Mouse (Mus musculus): ENCODE measurements around the gene Maf.

Maf gene

DNA sequence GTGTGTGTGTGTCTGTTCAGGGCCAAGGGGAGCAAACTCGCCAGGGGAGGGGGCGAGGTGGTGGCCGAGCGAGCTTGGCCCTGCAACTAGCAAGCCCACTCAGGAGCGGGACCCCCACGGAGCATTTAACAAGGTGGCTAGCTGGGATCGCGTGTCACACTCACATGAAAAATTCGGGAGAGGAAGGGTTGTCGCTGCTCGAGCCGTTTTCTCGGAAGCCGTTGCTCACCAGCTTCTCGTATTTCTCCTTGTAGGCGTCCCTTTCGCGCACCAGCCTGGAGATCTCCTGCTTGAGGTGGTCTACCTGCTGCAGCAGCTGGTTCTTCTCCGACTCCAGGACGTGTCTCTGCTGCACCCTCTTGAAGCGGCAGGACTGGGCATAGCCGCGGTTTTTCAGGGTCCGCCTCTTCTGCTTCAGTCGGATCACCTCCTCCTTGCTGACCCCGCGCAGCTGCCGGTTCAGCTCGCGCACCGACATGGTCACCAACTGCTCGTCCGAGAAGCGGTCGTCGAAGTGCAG lies 1.9 kb downstream of the Maf start:
- DNase-seq (ENCODE audit: low read depth, low spot score), result no peak

DNA sequence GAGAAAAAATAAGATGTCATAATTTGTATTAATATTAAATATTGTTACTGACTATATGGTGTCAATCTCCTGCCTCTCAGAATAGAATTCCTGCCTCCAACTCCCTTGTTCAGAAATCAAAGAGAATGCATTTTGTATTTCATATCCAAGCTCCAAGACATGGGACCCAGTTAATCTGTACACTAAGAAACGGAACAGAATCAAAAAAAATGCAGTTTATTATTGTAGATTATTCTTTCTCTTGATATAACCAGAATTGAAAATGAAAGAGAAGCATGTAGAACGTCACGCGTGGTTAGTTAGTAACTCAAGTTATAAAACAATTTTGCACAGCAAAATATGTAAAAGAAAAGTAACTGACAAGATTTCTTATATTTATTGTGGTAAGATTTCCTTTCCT lies 4.5 kb downstream of the Maf start:
- no peak for DNase-seq (ENCODE audit: low read depth, low spot score)

DNA sequence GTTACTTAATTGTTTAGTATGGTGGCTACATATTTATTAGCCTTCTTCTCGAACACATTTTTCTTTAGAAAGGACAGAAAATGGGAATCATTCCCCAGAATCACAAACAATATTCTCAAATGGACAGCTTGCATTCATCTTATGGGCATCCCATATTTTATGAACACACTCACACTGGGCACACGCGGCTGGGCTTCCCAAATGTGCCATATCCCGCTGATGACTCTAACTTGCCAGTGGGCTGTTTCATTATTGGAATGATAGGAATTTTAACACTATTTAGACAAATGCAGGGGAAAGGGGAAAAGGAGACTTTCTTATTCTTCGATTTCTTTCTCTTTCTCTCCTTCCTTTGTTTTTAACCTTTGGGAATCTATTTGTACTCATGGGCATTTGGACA lies 6.6 kb downstream of the Maf start:
- no peak for DNase-seq (ENCODE audit: low read depth, low spot score)

DNA sequence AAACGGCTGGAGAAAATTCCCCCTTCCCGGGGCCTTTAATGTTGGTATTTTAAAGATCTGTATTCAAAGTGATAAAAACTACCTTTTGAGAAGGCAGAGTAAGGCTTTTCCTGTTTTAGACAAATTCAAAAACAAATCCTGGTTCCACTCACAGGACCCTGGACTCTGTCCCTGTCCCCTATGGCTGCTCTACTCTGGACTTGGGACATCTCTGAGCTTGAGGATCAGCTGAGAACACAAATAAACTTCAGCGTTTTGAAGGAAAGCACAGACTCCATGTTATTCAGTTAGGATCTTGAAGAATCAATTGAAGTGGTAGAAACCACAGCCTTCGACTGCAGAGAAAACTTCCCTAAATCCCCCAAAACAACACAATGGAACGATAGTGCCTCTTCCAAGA lies 8.4 kb downstream of the Maf start:
- no peak for DNase-seq (ENCODE audit: low read depth, low spot score)

DNA sequence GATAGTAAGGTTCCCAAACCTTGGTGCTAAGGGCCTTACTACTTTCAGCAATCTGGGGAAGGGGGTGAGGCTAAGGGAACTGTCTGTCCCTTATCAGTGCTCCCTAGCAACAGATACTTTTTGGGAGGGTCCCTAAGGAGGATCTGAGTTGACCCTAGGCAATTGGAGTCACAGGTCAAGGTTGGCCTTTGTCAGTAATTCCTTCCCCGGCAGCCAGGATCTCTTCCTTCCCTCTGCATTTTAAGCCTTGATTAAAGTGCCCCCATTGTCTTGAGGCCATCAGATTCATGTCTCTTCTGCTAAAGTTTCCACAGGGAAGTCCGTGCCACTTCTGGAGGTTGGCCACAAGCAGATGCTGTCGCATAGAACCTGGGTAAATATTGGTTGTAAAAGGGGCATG lies 10.2 kb downstream of the Maf start:
- no peak for DNase-seq (ENCODE audit: low read depth, low spot score)

DNA sequence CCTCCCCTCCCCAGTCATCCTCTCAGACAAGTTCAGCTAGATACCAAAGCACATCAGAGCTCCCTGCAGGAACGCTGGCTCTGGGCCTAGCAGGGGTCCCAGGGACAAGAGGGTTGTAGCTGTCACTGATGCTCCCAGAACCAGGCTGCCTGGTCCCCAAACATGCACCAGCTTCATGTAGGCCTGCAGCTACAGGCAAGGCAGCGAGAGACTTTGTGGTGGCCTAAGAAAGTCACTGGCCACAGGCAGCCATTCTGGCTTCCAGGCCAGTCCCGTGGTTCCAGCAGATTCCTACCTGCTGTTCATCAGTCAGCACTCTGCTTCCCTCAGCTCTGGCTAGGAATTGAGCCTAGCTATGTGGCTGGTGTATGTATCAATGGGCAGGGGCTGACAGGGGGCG lies 10.9 kb downstream of the Maf start:
- no peak for DNase-seq (ENCODE audit: low read depth, low spot score)

DNA sequence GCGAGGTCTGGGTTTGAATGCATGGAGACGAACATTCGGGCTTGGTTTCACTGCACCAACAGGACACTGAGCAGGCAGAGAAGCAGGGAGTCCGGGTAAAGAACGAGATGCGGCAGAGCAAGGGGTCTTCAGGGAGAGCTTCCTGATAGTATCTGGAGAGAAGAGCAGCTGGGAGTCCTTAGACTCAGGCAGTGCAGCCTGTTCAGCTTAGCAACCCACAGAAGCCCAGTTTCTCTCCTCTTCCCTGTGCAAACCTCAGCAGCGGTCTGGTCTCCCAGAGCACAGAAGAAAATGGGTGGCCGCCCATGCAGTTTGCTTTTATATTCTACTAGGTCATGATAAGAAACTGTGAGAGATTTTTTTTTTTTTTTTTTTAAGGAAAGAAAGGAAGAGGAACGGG lies 20.2 kb downstream of the Maf start:
- DNase-seq (ENCODE audit: low read depth, low spot score), result no peak

DNA sequence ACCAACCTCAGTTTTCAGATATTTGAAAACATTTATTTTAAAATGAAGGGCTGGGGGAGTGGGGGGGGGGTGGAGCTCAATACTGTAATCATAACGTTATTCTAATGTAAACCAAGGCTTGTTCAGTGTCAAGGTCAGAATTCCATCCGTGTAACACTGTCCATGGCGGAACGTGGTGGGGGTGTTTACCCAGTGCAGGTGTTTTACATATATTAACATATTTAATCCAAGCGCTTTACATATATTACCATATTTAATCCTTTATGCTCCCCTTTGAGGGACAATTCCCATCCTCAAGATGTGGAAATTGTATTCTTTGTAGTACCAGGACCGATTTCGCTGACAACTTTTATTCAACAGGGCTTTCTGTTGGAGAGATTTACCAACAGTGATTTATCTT lies 24.3 kb downstream of the Maf start:
- DNase-seq (ENCODE audit: low read depth, low spot score), result no peak

DNA sequence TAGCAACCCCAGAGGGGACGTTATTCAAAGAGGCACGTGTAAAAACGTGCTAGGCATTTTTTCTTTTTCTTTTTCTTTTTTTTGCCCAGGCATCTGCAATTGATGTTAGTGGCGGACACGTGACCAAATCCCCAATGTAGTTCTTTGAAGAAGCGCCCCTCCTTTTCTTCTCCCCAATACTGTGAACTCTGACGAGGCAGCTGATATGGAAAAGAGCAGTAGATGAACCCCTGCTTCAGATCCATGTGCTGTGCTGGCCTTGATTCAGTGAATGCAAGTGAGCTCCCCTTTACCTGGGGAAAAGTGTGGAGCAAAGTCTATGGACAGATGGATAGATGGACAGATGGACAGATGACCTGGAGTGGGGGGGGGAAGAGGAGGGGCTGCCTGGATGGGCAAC lies 28.1 kb downstream of the Maf start:
- DNase-seq (ENCODE audit: low read depth, low spot score), result no peak

DNA sequence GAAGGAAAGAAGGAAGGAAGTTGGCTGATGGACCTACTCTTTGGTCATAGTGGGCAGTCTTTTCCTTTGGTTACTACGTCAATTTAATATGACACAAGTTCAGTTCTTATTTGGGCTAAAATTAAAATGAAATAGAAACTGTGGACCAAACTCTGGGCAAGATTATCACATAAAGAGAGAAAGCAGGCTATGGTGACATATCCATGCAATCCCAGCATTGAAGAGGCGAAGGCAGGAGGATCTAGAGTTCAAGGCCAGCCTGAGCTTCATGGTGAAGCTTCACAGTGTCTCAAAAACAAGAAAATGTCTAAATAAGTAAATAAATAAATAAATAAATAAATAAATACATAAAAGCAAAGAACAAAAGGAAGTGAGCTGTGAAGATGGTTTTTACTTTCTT lies 42.7 kb downstream of the Maf start:
- DNase-seq (ENCODE audit: low read depth, low spot score), result no peak

DNA sequence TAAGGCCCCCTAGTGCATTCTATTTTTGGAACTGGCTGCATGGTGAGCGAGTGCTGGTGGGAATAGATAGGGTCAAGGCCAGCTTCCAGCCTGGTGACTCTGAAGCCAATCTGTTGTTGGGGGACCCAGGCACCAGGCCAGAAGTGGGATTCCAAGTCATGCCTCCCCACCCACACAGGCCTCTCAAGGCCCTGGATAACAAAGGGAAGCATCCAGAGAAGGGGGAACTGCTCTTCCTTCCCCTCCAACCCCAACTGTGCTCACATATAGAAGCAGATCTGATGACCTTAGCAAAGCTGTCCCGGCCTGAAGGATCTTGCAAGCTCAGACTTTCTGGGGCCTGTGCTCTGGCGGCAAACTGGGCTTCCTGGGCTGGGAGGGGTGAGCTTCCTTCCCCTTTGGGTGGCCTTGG lies 57.5 kb downstream of the Maf start:
- no peak for DNase-seq (ENCODE audit: low read depth, low spot score)

DNA sequence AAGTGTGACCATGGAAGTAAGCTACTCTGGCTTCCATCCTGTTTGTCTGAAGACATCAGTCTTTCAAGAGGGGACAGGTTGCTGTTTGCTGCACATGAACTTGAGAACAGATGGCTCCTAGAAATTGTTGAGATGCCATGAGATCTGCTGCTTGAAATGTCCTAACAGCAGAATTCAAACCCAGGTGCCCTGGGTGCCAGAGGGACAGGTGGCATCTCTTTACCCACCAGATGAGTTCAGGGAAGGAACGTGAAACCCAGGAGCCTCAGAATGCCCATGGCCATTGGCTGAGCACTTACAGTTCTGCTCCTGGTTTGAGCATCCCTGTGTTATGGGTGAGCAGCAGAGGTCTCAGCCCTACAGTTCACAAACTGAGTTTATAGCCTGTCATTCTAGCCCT lies 62.5 kb downstream of the Maf start:
- no peak for DNase-seq (ENCODE audit: low read depth, low spot score)

DNA sequence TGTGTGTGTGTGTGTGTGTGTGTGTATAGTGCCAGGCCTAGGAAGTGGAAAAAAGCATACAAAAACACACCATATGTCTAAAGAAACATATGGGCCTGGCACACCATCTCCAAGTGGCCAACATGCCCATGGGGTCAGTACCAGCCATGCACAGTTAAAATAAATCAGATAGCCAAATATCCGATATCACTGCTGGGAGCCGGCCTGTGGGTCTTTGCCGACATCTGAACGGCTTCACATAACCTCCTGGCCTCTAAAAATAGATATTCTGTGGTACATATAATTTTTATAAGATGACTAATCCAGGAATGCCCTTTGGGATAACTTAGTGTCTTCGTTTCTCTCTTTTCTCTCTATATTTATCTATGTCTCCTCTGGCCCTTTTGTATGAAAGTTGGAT lies 65.7 kb downstream of the Maf start:
- no peak for DNase-seq (ENCODE audit: low read depth, low spot score)

DNA sequence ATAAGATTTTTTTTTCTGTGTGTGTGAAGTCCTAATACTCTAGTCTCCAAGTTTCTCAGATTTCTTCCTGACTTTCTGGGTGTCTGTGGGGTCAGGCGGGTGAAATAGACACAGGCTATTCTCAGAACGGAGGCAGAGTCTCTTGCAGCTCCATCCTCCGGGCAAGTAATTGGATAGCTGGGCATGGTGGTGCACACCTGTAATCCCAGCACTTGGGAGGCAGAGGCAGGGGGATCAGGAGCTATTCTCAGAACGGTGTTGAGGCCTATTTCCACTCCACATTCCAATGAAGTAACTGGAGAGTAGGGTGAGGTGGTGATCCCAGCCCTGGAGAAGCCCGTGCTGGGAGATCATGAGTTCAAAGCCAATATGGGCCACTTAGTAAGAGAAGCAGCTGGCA lies 67.6 kb downstream of the Maf start:
- DNase-seq (ENCODE audit: low read depth, low spot score), result no peak

DNA sequence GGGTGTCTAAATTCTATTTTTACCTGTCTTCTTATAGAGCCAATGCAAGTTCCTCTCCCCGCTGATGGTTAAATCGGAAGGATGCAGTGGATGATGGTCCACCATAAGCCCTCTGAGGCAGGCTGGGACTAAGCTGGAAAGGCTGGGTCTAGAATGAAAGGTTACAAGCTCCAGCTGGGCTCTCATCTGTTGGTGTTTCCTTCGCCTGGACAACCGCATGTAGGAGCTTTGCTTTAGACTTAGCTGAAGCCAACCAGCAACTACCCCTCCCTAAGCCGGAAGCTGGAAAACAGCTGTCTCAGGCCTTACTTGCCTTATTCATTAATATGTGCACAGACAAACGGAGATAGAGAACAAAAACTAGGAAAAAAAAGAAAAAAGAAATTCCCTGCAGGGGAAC lies 70.8 kb downstream of the Maf start:
- DNase-seq (ENCODE audit: low read depth, low spot score), result no peak

Data from retina, adult 2 months (tissue).